Mouse (Mus musculus): ENCODE data around the gene F2rl2.

DNA sequence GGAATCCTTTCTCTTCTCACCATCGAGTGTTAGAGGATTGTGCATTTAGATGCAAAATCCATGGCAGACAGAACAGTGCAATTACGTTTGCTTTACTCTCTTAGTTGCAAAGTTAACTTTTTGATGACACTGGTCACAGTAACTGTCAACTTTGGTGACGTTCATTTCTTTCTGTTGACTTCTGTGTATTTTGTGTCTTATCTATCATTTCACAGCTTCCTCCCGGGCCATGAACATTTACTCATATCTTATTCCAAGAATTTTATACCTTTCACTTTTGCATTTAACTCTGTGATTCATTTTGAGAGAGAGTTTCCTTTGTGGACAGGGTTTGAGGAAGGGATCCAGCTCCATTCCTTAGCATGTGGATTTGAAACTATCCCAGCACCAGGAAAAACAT lies 43.0 kb upstream of the F2rl2 start:
- TF ChIP-seq E2F4 (IDR thresholded peaks at IDR 0.05; ENCODE audit: insufficient read depth) (no peak), USF1 (IDR thresholded peaks at IDR 0.05; ENCODE audit: low read depth) (no peak), MYOD1 (IDR thresholded peaks at IDR 0.05; ENCODE audit: control insufficient read depth in 1 of 3, insufficient read length in 2 of 3, low read depth in 2 of 3) (no peak), TCF12 (IDR thresholded peaks at IDR 0.05; ENCODE audit: insufficient read depth, poor library complexity, severe bottlenecking) (no peak), POLR2A (IDR thresholded peaks at IDR 0.05; ENCODE audit: insufficient read length, low read depth) (no peak), CEBPB (IDR thresholded peaks at IDR 0.05; ENCODE audit: insufficient read depth, poor library complexity, severe bottlenecking) (no peak), MAX (IDR thresholded peaks at IDR 0.05; ENCODE audit: low read depth) (no peak), TCF3 (IDR thresholded peaks at IDR 0.05; ENCODE audit: insufficient read length, low read depth) (no peak), REST (IDR thresholded peaks at IDR 0.05; ENCODE audit: insufficient read depth, insufficient read length) (no peak)

Data from myocyte (in vitro differentiated cells).